Mouse (Mus musculus) fibroblast of lung, adult 2 months (primary cell): ENCODE measurements around the gene Clip1.
A peak's percentile ranks its signal among the peaks of the same experiment; 100 is the strongest.

ENCODE experiments used
- DNase-seq: peaks from one replicate; pipeline ENCODE4 v3.0.0-alpha.2; 2011; ENCODE audit warnings: low read depth

Clip1 gene

GRCm38 (mm10) chr5:123602174-123602573 lies 82.2 kb downstream of the Clip1 start:
- no peak for DNase-seq

GRCm38 (mm10) chr5:123599319-123599718 lies 85.1 kb downstream of the Clip1 start:
- DNase-seq: no peak

GRCm38 (mm10) chr5:123593622-123594280 lies 90.7 kb downstream of the Clip1 start:
- no peak for DNase-seq

GRCm38 (mm10) chr5:123580043-123580442 lies 104.4 kb downstream of the Clip1 start:
- DNase-seq: no peak

GRCm38 (mm10) chr5:123576696-123577095 lies 107.7 kb downstream of the Clip1 start:
- no peak for DNase-seq

- no peak for DNase-seq
These were observed 111.1 kb downstream of the Clip1 start for GRCm38 (mm10) chr5:123573362-123573761.

GRCm38 (mm10) chr5:123572357-123573186 lies 111.8 kb downstream of the Clip1 start, which contains the start of gene Vps33a:
Gene Vps33a, minus strand, starts transcription at chr5:123573038.
- DNase-seq: peak; percentile 88

- no peak for DNase-seq
These were observed 123.3 kb downstream of the Clip1 start for GRCm38 (mm10) chr5:123561128-123561527.

GRCm38 (mm10) chr5:123559588-123559987 lies 124.8 kb downstream of the Clip1 start:
- DNase-seq: no peak

GRCm38 (mm10) chr5:123556451-123556850 lies 128.0 kb downstream of the Clip1 start:
- DNase-seq: no peak

- no peak for DNase-seq
These were observed 128.7 kb downstream of the Clip1 start for GRCm38 (mm10) chr5:123555693-123556092.

- no peak for DNase-seq
These were observed 150.6 kb downstream of the Clip1 start for GRCm38 (mm10) chr5:123533801-123534200.

- DNase-seq: no peak
These were observed 154.4 kb downstream of the Clip1 start for GRCm38 (mm10) chr5:123530056-123530455.

- DNase-seq: no peak
These were observed 155.8 kb downstream of the Clip1 start for GRCm38 (mm10) chr5:123528641-123529040.
